Mouse (Mus musculus): ENCODE data around the gene Slfn3.
"Not testable (repeated sequence)": the region's sequence is repeated elsewhere in the genome, so short reads cannot be mapped to it uniquely, and the experiment has no call there.

DNA sequence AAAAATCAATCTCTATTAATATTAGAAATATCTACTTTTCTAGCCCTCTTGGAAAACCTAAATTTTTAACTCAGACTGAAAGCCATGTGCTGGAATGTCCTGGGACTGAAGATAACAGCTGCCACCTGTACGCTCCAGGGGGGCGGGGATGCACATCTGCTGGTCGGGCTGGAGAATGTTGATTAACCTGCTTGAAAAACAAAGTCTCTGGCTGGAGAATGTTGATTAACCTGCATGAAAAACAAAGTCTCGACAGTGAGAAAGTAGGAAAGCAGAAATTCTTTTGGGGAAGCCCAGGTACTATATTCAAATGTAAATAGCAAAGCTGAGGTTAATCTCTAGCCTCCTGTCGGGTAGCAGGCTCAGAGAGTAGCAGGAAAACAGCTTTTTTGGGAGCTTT lies 42.5 kb downstream of the Slfn3 start:
- not testable (repeated sequence) for TF ChIP-seq CTCF (IDR thresholded peaks at IDR 0.05; ENCODE audit: borderline replicate concordance, extremely low read depth, insufficient read depth, insufficient read length); POLR2A (IDR thresholded peaks at IDR 0.05; ENCODE audit: borderline replicate concordance, extremely low read depth, insufficient read depth, insufficient read length, poor library complexity, severe bottlenecking)

Data from brain, embryonic 14.5 days (tissue).